Mouse (Mus musculus) layer of hippocampus, postnatal 25 days (tissue): ENCODE data around the gene Olfr913. TPM values are rescaled to one million over a fixed set of nuclear protein-coding genes. Genes with fewer than 3 reads are reported as not detected.

Source experiments
- DNase-seq, 2 experiments: peaks; one replicate each; pipeline ENCODE4 v3.0.0; 2022; ENCODE audit warnings: mixed read lengths in 2 of 2, low spot score in 1 of 2; ENCODE audit errors: extremely low spot score in 1 of 2
- total RNA-seq, 2 experiments: library from RNA; stranded (reverse); gene quantifications; 2 replicates each; pipeline ENCODE4 v1.2.3; 2021

The Olfr913 gene
- total RNA-seq: not detected

DNA sequence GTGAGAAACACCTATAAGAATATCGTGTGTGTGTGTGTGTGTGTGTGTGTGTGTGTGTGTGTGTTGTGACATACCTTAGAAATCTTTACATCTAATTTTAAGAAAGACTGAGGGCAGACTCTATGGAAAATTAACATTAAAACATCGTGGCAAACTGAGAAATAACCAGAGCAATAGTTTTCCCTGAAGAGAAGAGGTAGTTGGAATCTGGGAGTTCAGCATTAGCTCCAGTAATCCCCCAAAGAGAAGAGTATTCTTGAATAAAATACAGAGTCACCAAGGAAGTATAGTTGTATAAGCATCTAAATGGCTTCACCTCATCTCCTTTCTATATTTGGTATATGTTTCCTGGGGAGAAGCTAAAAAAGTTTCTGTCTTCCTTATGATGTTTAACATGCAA is at the start of gene Olfr913:
Gene Olfr913, plus strand, starts transcription at position 301 of the 400 bp plus-strand sequence.
- no peak for DNase-seq

DNA sequence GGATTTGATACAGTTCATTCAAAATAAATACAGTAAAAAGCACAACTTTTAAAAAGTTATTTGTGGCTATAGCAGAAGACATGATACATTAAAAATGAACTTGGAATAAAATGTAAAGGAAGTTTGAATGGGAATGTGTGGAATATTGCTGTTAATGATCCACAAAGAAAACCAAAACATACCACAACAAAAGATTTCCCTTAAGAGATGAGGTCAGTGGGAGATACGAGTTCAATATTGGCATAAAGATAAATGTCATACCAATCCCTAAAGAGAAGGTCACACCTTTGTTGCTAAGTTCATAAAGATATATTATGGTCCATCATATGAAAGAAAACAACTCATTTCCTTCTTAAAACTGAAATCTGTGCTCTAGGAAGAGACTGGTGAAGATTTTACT is 12.7 kb upstream of the Olfr913 start, which contains the start of gene Olfr912:
Gene Olfr912, plus strand, starts transcription at position 301 of the 400 bp plus-strand sequence.
- DNase-seq: no peak

GRCm38 (mm10) chr9:38591056-38591455 is 1.5 kb upstream of the Olfr913 start:
- no peak for DNase-seq

- no peak for DNase-seq
Measured at GRCm38 (mm10) chr9:38604802-38605201, 12.2 kb downstream of the Olfr913 start, which contains the start of gene Olfr914. Olfr914 (plus strand) TSS chr9:38605102.

DNA sequence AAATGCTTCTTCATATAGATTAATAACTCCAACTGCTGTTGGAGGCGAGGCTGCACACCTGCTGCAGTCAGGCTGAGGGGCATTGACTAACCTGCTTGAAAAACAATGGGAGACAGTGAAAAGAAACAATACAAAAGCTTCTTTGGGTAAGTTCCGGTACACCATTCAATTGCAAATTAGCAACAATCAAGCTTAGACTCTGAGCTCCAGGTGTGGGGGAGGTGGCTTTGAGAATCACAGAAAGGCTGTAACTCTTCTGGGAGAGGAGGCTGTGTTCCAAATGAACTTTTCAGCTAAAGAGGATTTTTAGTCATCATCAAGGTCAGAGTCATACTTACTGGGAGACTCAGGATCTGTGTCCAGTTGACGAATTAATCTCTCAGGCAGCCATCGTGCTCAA is 39.8 kb downstream of the Olfr913 start:
- DNase-seq: no peak

Other genes with a start within 250 kb of the Olfr913 start
- gene Olfr898, start 244.3 kb upstream of the Olfr913 start, total RNA-seq: not detected
- gene Olfr250, start 225.9 kb upstream of the Olfr913 start, total RNA-seq: not detected
- gene Olfr251, start 215.7 kb upstream of the Olfr913 start, total RNA-seq: not detected
- gene Olfr147, start 191.1 kb upstream of the Olfr913 start, total RNA-seq: not detected
- gene Olfr901, start 163.3 kb upstream of the Olfr913 start, total RNA-seq: not detected
- gene Olfr902, start 145.1 kb upstream of the Olfr913 start, total RNA-seq: not detected
- not detected for gene Olfr904, start 129.6 kb upstream of the Olfr913 start, total RNA-seq
- under 1 TPM in 1 of 2 experiments, not detected in 1; 0.07 TPM for gene Olfr905, start 121.7 kb upstream of the Olfr913 start, total RNA-seq
- not detected for gene Olfr906, start 105.7 kb upstream of the Olfr913 start, total RNA-seq
- not detected for gene Olfr907, start 97.0 kb upstream of the Olfr913 start, total RNA-seq
- gene Olfr911-ps1, start 71.2 kb upstream of the Olfr913 start, total RNA-seq: not detected
- not detected for gene Olfr910, start 54.9 kb upstream of the Olfr913 start, total RNA-seq
- not detected for gene Olfr912, start 12.6 kb upstream of the Olfr913 start, total RNA-seq
- not detected for gene Olfr914, start 12.3 kb downstream of the Olfr913 start, total RNA-seq
- gene Olfr916, start 67.1 kb downstream of the Olfr913 start, total RNA-seq: not detected
- not detected for gene Olfr917, start 73.1 kb downstream of the Olfr913 start, total RNA-seq
- not detected for gene Olfr918, start 81.8 kb downstream of the Olfr913 start, total RNA-seq
- not detected for gene Olfr919, start 110.9 kb downstream of the Olfr913 start, total RNA-seq
- 10 to 100 TPM; 10.4 to 11.5 TPM for gene Vwa5a, start 125.5 kb downstream of the Olfr913 start, total RNA-seq
- gene Olfr920, start 159.5 kb downstream of the Olfr913 start, total RNA-seq: under 1 TPM in 1 of 2 experiments, not detected in 1; 0.10 TPM
- not detected for gene Olfr921, start 180.3 kb downstream of the Olfr913 start, total RNA-seq
- gene Olfr922, start 221.9 kb downstream of the Olfr913 start, total RNA-seq: not detected
- gene Olfr923, start 233.8 kb downstream of the Olfr913 start, total RNA-seq: not detected